Mouse (Mus musculus) forebrain, embryonic 14.5 days (tissue): ENCODE data around the gene Snrpd2. TPM values are rescaled to one million over a fixed set of nuclear protein-coding genes. Genes with fewer than 3 reads are reported as not detected.

Experiments used
- ATAC-seq: fragments of 200-750 bp; cut with Nextera tagmentation; 2 replicates; pipeline ENCODE4 v1.8.0; 2017; ENCODE audit warnings: mild to moderate bottlenecking, moderate library complexity
- DNase-seq: peaks from one replicate; pipeline ENCODE4 v3.0.0-alpha.2; 2015; ENCODE audit warnings: low spot score
- H3K27ac ChIP-seq: fragments of 300-500 bp; sonication (generic); 2 replicates; pipeline ENCODE4 v1.5.1; 2014; ENCODE audit warnings: low read depth, mild to moderate bottlenecking, control low read depth, low read length, moderate library complexity
- H3K27me3 ChIP-seq: fragments of 300-500 bp; sonication (generic); replicated peaks from 2 replicates; pipeline ENCODE4 v1.6.1; 2014; ENCODE audit warnings: low read length, control low read depth, mixed read lengths; ENCODE audit not compliant: control insufficient read depth, insufficient read depth
- H3K36me3 ChIP-seq: fragments of 300-500 bp; sonication (generic); 2 replicates; pipeline ENCODE4 v1.6.1; 2014; ENCODE audit warnings: low read length, control low read depth; ENCODE audit not compliant: control insufficient read depth, insufficient read depth
- H3K4me1 ChIP-seq: fragments of 300-500 bp; sonication (generic); 2 replicates; pipeline ENCODE4 v1.6.1; 2014; ENCODE audit warnings: antibody characterized with exemption, low read length, control low read depth; ENCODE audit not compliant: control insufficient read depth, insufficient read depth
- H3K4me2 ChIP-seq: fragments of 300-500 bp; sonication (generic); 2 replicates; pipeline ENCODE4 v1.6.1; 2014; ENCODE audit warnings: mild to moderate bottlenecking, control low read depth, low read length
- H3K4me3 ChIP-seq: fragments of 300-500 bp; sonication (generic); 2 replicates; pipeline ENCODE4 v1.5.1; 2014; ENCODE audit warnings: low read depth, low read length, control low read depth
- H3K9ac ChIP-seq: fragments of 300-500 bp; sonication (generic); 2 replicates; pipeline ENCODE4 v1.6.1; 2014; ENCODE audit warnings: mild to moderate bottlenecking, low read length, control low read depth, moderate library complexity
- H3K9me3 ChIP-seq: fragments of 300-500 bp; sonication (generic); replicated peaks from 2 replicates; pipeline ENCODE4 v1.6.1; 2016; ENCODE audit warnings: low read length, control low read depth, mixed read lengths; ENCODE audit not compliant: control insufficient read depth
- WGBS: fragments of 180-500 bp; shearing (Covaris S2); extraction: QIAGEN DNeasy Blood & Tissue Kit; methylation state at CpG from one replicate; pipeline ENCODE4 v1.1.7; 2014; 5-methylcytosine and 5-hydroxymethylcytosine counted together
- polyA plus RNA-seq: library from polyadenylated mRNA; unstranded; fragments of >200 nt; fragmentation: Nextera tagmentation; extraction: Ambion mirVana; gene quantifications from 2 replicates; pipeline ENCODE4 v1.2.1, GENCODE M21; 2014

Snrpd2 gene
- polyA plus RNA-seq, 1 experiment from 2014 or later = 155 TPM

DNA sequence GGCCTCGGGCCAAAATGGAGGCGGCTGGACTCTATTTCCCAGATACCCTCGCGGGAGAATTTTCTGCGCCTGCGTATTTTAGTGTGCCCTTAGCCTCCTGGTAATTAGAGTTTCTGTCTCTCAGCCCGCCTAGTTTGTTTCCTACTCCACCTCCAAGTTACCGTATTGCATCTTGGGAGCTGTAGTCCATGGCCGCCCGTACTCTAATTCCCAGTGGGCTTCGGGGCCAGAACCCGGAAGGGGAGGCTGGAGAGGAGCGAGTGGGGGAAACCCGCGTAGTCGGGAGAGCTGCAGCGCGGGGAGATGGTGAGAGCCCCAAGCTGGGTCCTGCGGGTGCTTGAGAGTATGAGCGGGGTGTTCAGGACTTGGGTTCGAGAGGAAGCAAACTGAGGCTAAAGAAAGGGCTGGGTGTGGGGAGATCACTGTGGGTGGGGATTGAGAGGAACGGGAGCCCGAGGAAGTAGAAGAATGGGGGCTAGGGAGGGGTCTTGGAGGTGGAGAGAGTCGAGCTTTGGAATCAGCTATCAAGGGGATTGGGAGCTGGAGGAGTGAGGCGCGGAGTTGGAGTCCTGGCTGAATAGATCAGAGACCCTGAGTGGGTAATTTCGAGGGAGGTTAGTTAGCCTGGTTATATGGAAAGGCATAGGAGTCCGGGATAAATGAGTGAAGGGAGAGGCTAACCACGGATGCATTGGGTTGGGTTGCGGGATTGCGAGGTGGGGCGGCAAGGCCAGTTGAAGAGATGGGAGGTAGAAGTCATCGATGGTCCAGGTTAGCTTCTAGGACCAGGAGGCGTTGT, 29.7 kb upstream of the Snrpd2 start, which contains the start of gene Fbxo46:
TSS of gene Fbxo46 (plus strand) at position 229 of the 799 bp plus-strand sequence.
- 3% methylated on average over 34 of the region's 34 CpGs for WGBS
- peak; percentile 97 for ATAC-seq
- peaks cover 5% of the 10 kb centered on the region; the same call in 1 of the 2 replicates for H3K9me3 ChIP-seq
- peak within 1 kb of the TSS; percentile 81 for H3K9ac ChIP-seq
- peaks cover 9% of the 10 kb centered on the region for H3K4me1 ChIP-seq
- peak; percentile 100 for DNase-seq
- H3K4me3 ChIP-seq = peak within 1 kb of the TSS; percentile 71
- no peaks in the 10 kb centered on the region for H3K27me3 ChIP-seq
- no peak within 1 kb of the TSS; the same call in 1 of the 2 replicates for H3K27ac ChIP-seq
- H3K4me2 ChIP-seq = peak within 1 kb of the TSS; percentile 86
- no peaks in the 10 kb centered on the region for H3K36me3 ChIP-seq

DNA sequence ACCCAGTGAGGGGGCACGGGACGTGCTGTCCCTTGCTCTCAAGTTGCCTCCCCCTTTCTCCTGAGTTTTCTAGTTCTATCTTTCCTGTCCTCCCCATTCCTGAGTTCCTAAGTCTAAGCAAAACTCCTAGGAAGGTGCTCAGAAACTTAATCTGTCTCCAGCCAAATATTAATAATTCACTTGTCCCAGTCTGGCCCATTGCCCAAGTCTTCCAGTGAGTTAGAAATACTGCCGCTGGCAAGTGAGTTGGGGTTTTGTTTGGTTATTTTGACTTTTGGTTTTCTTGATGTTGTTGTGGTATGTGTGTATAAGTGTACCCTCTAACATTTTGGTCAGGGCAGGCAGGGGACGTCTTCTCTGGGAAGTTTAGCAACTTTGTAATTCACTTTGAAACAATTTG, 27.8 kb upstream of the Snrpd2 start:
- DNase-seq = no peak
- WGBS = 87% methylated on average over 4 of the region's 4 CpGs
- H3K4me3 ChIP-seq = no peak overlapping the region

DNA sequence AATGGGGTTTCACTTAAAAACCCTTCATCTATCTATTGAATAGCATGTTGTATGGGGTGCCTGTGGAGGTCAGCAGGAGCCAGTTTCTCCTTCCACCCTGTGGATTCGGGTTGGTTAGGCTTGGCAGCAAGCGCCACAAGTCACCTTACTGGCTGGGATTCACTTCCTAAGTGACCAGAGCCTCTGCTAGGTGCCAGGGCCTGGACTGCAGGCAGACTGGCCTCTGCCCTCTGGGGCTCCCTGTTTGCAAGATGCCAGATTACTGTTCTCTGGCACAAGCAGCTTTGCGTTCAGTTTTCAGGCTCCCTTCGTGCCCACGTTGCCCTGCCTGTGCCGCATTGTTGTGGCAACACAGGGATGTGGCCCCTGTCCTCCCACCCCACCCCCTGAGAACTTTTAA, 24.8 kb upstream of the Snrpd2 start:
- no peak overlapping the region for H3K9ac ChIP-seq

More for the DNA sequence above, 27.8 kb upstream of the Snrpd2 start:
- H3K9ac ChIP-seq = no peak overlapping the region
- no peaks in the 10 kb centered on the region for H3K36me3 ChIP-seq
- H3K9me3 ChIP-seq = peaks cover 5% of the 10 kb centered on the region; the same call in 1 of the 2 replicates
- no peak for ATAC-seq
- H3K4me1 ChIP-seq = peaks cover 9% of the 10 kb centered on the region
- no peak overlapping the region for H3K4me2 ChIP-seq
- no peaks in the 10 kb centered on the region for H3K27me3 ChIP-seq
- H3K27ac ChIP-seq = no peak overlapping the region

DNA sequence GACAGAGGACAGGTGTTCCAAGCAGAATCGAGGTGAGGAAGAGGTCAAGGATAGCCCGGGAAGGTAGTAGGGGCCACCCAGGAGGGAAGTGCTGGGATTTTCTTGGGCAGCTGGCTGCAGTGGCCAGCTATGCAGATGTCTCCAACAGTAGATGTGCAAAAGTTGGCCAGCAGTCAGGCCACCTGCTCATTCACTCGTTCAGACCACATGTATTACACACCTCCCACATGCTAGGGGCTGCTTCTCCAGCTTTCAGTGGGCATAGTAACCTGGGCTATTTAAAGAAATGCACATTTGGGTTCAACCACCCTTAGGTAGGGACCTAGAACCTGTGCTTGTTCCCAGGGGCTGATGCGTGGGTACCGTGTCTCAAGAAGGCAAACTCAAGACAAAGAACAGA, 21.8 kb upstream of the Snrpd2 start:
- no peak overlapping the region for H3K4me2 ChIP-seq
- H3K4me1 ChIP-seq = peaks cover 4% of the 10 kb centered on the region
- 94% methylated on average over 5 of the region's 5 CpGs for WGBS
- no peak for DNase-seq
- H3K27ac ChIP-seq = no peak overlapping the region
- H3K36me3 ChIP-seq = 0 out of 2 replicates have a peak, but pooled peaks cover 9% of the 10 kb centered on the region
- no peaks in the 10 kb centered on the region for H3K9me3 ChIP-seq
- no peak for ATAC-seq
- no peak overlapping the region for H3K9ac ChIP-seq
- no peak overlapping the region for H3K4me3 ChIP-seq
- H3K27me3 ChIP-seq = no peaks in the 10 kb centered on the region

More for the DNA sequence above, 24.8 kb upstream of the Snrpd2 start:
- Histone ChIP-seq H3K27me3 (no peaks in the 10 kb centered on the region), H3K36me3 (0 out of 2 replicates have a peak, but pooled peaks cover 9% of the 10 kb centered on the region), H3K9me3 (no peaks in the 10 kb centered on the region), H3K4me1 (peaks cover 9% of the 10 kb centered on the region), H3K4me3 (no peak overlapping the region), H3K27ac (no peak overlapping the region), H3K4me2 (no peak overlapping the region)
- DNase-seq = no peak
- no peak for ATAC-seq
- 81% methylated on average over 6 of the region's 6 CpGs for WGBS

DNA sequence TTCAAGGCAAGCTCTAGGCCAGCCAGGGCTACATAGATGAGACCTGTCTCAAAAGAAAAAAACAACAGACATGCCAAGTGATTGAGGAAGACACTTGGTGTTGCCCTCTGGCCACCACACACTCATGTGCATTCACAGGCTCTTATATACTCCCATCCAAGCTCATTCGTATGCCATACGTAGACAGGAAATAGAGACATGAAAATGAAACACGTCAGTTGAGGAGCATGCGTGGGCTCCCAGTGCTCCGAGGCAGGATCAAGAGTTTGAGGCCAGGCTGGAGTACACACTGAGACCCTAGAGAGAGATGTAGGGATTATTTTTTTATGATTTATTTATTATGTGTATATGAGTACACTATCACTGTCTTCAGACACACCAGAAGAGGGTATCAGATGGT, 20.1 kb upstream of the Snrpd2 start:
- ATAC-seq = no peak
- 95% methylated on average over 5 of the region's 5 CpGs for WGBS

DNA sequence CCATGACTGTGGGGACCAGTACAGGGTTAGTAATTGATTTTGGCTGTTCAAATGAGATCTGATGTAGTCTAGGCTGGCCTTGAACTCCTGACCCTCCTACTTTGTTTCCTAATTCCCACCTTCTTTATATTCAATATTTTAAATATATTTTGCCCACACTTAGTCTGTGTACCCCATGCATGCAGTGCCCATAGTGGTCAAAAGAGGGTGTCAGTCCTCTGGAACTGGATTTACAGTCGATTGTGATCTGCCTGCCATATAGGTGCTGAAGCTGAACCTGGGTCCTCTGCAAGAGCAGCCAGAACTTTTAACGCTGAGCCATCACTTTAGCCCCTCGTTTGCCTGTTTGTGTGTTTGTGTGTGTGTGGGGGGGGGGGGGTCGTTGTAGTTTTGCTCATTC, 18.9 kb upstream of the Snrpd2 start:
- no peaks in the 10 kb centered on the region for H3K9me3 ChIP-seq
- no peaks in the 10 kb centered on the region for H3K27me3 ChIP-seq
- ATAC-seq (no peak), DNase-seq (no peak)
- H3K4me1 ChIP-seq = peaks cover 4% of the 10 kb centered on the region
- peak overlapping the region; percentile 49; the same call in 1 of the 2 replicates for H3K9ac ChIP-seq
- peak overlapping the region; percentile 61 for H3K4me2 ChIP-seq
- 41% methylated on average over 4 of the region's 4 CpGs for WGBS
- H3K4me3 ChIP-seq = peak overlapping the region; percentile 35; the same call in 1 of the 2 replicates
- peak overlapping the region; percentile 67 for H3K27ac ChIP-seq
- H3K36me3 ChIP-seq = peaks cover 18% of the 10 kb centered on the region

More for the DNA sequence above, 20.1 kb upstream of the Snrpd2 start:
- Histone ChIP-seq H3K9ac (no peak overlapping the region), H3K4me3 (no peak overlapping the region), H3K36me3 (0 out of 2 replicates have a peak, but pooled peaks cover 9% of the 10 kb centered on the region), H3K27me3 (no peaks in the 10 kb centered on the region), H3K4me1 (peaks cover 4% of the 10 kb centered on the region), H3K9me3 (no peaks in the 10 kb centered on the region), H3K27ac (no peak overlapping the region), H3K4me2 (no peak overlapping the region)
- no peak for DNase-seq

DNA sequence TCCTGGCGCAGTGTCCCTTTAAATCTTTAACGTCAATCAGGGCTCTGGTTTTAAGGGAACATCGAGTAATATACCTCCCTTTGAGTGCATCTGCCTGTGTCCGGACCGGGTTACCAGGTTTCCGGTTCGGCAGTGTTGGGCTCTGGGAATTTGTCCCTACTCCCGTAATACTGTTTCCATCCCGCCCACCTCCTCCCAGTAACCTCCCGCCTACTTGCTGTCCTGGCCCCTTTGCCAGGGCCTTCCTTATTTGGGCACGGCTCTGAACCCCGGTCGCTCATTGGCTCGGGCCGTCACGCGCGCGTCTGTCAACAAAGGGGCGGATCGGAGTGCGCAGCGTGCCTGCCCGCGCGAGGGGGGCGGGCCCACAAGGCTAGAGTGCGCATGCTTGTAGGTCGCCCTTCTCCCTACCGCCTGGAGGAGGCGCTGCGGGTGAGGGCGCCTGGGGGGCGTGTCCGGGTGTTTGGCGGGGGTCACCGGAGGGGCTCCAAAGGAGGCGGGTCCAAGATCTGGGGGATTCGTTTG, 18.1 kb upstream of the Snrpd2 start:
- peaks cover 4% of the 10 kb centered on the region for H3K4me1 ChIP-seq
- ATAC-seq (peak; percentile 99), DNase-seq (peak; percentile 99)
- peak overlapping the region; percentile 61 for H3K4me2 ChIP-seq
- peak overlapping the region; percentile 49; the same call in 1 of the 2 replicates for H3K9ac ChIP-seq
- under 1% methylated on average over 39 of the region's 39 CpGs for WGBS
- H3K4me3 ChIP-seq = peak overlapping the region; percentile 35
- H3K27ac ChIP-seq = peak overlapping the region; percentile 67
- no peaks in the 10 kb centered on the region for H3K9me3 ChIP-seq
- peaks cover 26% of the 10 kb centered on the region for H3K36me3 ChIP-seq
- H3K27me3 ChIP-seq = no peaks in the 10 kb centered on the region

DNA sequence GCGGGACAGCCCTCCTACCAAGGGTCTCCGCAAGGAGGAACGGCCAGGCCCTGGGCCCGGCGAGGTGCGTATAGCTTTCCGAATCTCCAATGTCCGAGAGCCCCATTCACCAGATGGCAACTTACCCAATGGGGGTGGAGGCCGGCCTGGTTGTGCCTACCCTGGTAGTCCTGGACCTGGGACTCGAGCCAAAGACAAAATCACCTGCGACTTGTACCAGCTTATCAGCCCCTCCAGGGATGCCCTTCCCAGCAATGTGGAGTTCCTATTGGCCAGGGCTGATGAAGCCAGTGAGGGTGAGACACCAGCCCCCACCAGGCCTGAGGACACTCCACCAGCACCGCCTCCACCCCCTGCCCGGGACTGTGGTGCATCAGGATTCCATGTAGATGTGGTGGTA, 13.4 kb upstream of the Snrpd2 start:
- peaks cover 4% of the 10 kb centered on the region for H3K4me1 ChIP-seq
- H3K4me2 ChIP-seq = no peak overlapping the region
- 94% methylated on average over 13 of the region's 13 CpGs for WGBS
- H3K4me3 ChIP-seq = no peak overlapping the region
- no peak overlapping the region for H3K9ac ChIP-seq
- no peak for DNase-seq
- no peak overlapping the region for H3K27ac ChIP-seq
- peaks cover 65% of the 10 kb centered on the region for H3K36me3 ChIP-seq
- no peaks in the 10 kb centered on the region for H3K9me3 ChIP-seq
- ATAC-seq = no peak
- no peaks in the 10 kb centered on the region for H3K27me3 ChIP-seq
